Mouse (Mus musculus) small intestine, adult 2 months (tissue): ENCODE measurements at regions not wholly inside any gene's neighbourhood (a gene's known extent, or its start where the extent isn't known, plus 50 kb on each side); places are given as distances from the start of the nearest gene placed in this dataset.

Experiments
- H3K27ac ChIP-seq: fragments of 200-500 bp; 2 replicates; pipeline ENCODE4 v1.5.1; 2012; ENCODE audit warnings: low read depth, low read length, control low read depth, inconsistent platforms; ENCODE audit not compliant: insufficient read depth
- H3K27me3 ChIP-seq: fragments of 200-500 bp; 2 replicates; pipeline ENCODE4 v1.6.1; 2012; ENCODE audit warnings: mild to moderate bottlenecking, moderate library complexity, low read length, inconsistent platforms; ENCODE audit not compliant: control insufficient read depth, insufficient read depth
- H3K36me3 ChIP-seq: fragments of 200-500 bp; 2 replicates; pipeline ENCODE4 v1.6.1; 2012; ENCODE audit warnings: mild to moderate bottlenecking, low read length, control low read depth, inconsistent platforms; ENCODE audit not compliant: control insufficient read depth, insufficient read depth
- H3K4me1 ChIP-seq: fragments of 200-500 bp; 2 replicates; pipeline ENCODE4 v1.6.1; 2012; ENCODE audit warnings: low read length, inconsistent platforms, mixed read lengths; ENCODE audit not compliant: control insufficient read depth, insufficient read depth, insufficient read length
- H3K4me3 ChIP-seq: fragments of 200-500 bp; 2 replicates; pipeline ENCODE4 v1.5.1; 2012; ENCODE audit warnings: low read depth, mild to moderate bottlenecking, control low read depth, inconsistent platforms, low read length, moderate library complexity
- CTCF ChIP-seq: fragments of 200-500 bp; IDR thresholded peaks from 2 replicates; pipeline ENCODE4 v1.5.1; 2012; ENCODE audit warnings: low read depth, mild to moderate bottlenecking, control low read depth, inconsistent platforms, low read length, moderate library complexity, mixed read lengths; ENCODE audit not compliant: insufficient replicate concordance, insufficient read length; ENCODE audit errors: extremely low read depth
- POLR2A ChIP-seq: fragments of 200-500 bp; IDR thresholded peaks from 2 replicates; pipeline ENCODE4 v1.6.1; 2012; ENCODE audit warnings: low read depth, mild to moderate bottlenecking, control low read depth, inconsistent platforms, low read length, moderate library complexity
- WGBS: fragments of 180-500 bp; shearing (Covaris S2); methylation state at CpG from one replicate; pipeline ENCODE4 v1.1.7; 2018; 5-methylcytosine and 5-hydroxymethylcytosine counted together

DNA sequence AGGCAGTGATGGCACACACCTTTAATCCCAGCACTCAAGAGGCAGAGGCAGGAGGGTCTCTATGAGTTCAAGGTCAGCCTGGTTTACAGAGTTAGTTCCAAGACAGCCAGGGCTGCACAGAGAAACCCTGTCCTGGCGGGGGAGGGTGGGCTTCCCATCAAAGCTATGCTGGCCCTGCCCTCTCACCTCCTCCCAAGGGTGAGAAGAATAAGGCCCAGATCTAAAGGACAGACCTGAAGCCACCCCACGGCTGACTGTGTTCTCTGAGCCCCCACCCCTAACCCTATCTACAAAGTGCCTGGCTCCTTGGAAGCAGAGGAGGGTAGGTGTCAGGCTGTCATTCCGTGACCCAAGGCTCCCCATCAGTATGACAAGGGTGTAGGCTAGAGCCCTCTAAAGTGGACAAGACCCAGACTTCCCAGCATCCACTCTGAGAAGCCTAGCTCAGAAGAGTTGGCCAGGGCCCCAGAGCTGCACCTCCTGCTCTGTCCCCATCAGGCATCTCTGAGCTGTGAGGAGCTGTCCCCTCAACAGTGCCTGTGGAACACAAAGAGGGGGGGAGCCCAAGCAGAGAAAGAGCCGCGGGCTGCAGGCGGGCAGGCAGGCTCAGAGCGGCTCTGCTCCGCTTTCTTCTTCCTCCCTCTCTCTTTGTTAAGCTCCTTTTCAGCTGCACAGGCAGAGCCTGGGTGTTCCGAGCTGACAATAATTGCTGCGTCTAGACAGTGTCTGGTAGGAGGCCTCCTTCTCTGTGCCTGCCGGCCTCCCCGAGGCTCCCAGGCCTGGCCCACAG is 81.8 kb downstream of the 1700001O22Rik start:
- Histone ChIP-seq H3K4me1 (peaks cover 44% of the 10 kb centered on the region), H3K36me3 (no peaks in the 10 kb centered on the region), H3K4me3 (no peak overlapping the region), H3K27me3 (no peaks in the 10 kb centered on the region), H3K27ac (peak overlapping the region; percentile 25; the same call in 1 of the 2 replicates)
- 75% methylated on average over 12 of the region's 12 CpGs for WGBS
- TF ChIP-seq CTCF: no peak

- Histone ChIP-seq H3K36me3 (no peaks in the 10 kb centered on the region), H3K27me3 (no peaks in the 10 kb centered on the region), H3K27ac (no peak overlapping the region), H3K4me1 (peaks cover 48% of the 10 kb centered on the region), H3K4me3 (no peak overlapping the region)
- TF ChIP-seq POLR2A: no peak
- TF ChIP-seq CTCF: no peak
- WGBS: 75% methylated on average over 5 of the region's 5 CpGs
Observed at GRCm38 (mm10) chr2:30721048-30721461, 82.4 kb downstream of the 1700001O22Rik start.

- Histone ChIP-seq H3K4me1 (peaks cover 41% of the 10 kb centered on the region), H3K27me3 (no peaks in the 10 kb centered on the region), H3K36me3 (no peaks in the 10 kb centered on the region), H3K4me3 (no peak overlapping the region), H3K27ac (peak overlapping the region; percentile 60)
- TF ChIP-seq CTCF (no peak), POLR2A (no peak)
- 80% methylated on average over 5 of the region's 5 CpGs for WGBS
Observed at GRCm38 (mm10) chr2:30720291-30720690, 83.2 kb downstream of the 1700001O22Rik start.

DNA sequence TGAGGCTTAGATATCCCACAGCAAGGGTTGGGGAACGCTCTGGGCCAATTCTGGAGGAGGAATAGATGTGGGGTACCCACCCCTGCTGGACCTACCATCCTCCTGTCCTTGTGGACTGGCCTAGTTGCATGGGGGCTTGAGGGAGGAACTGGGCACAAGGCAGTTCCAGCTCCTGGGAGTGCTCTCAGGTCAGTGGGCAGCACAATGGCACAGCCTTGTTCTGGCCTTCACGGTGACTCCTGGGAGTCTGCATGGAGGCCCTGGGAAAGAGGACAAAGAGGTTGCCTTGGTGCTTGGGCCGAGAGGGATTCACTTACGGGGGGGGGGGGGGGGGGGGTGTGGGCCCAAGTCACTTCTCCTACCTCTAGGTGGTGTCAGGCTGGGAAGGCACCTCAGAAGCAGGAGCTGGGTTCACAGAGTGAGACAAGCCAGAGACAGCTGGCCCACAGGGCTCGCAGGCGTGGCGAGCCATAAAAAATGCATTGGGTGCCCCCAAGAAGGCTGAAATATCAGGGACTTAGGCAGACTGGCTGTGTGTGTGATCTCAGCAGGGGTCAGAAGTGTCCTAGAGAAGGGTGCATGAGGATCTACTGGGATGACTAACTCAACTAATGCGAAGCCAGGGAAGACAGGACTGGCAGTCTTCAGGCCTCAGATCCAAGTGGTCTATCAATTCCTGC is 83.7 kb downstream of the 1700001O22Rik start:
- TF ChIP-seq POLR2A (no peak), CTCF (no peak)
- WGBS: 28% methylated on average over 8 of the region's 8 CpGs
- Histone ChIP-seq H3K27me3 (no peaks in the 10 kb centered on the region), H3K36me3 (no peaks in the 10 kb centered on the region), H3K4me1 (peaks cover 36% of the 10 kb centered on the region), H3K4me3 (peak overlapping the region; percentile 45), H3K27ac (peak overlapping the region; percentile 93)

DNA sequence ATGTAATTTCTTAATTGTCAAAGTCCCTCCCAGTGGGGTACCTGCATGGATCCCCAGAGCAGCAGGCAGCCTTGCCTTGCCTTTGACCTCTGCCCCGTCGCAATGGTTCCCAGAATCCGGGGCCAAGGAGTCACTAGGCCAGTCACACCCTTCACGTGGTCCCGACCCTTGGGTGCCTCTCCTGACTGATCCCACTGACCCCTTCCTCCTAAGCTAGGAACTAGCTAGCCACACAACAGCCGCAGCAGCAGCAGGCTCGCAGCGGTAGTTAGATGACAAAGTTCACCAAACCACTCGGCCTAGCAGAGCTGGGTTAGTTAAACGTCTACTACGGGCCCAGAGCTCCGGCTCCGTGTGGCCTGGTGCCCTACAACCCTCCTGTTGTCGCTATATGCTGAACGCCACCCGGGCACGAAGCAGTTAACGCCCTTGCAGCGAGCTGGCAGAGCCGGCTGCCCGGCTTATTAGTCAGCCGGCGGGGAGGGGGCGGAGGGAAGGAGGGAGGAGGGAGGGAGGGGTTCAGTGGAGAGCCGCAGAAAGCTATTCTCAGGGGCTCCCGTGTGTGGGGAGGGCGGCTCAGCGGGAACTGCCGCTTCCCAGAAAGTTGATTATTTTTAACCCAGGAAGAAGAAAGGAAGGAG is 84.6 kb downstream of the 1700001O22Rik start:
- peaks cover 33% of the 10 kb centered on the region for H3K4me1 ChIP-seq
- peak overlapping the region; percentile 85 for H3K27ac ChIP-seq
- WGBS: under 1% methylated on average over 29 of the region's 29 CpGs
- peak overlapping the region; percentile 45 for H3K4me3 ChIP-seq
- TF ChIP-seq CTCF (no peak), POLR2A (peak; percentile 62)
- H3K27me3 ChIP-seq: no peaks in the 10 kb centered on the region
- H3K36me3 ChIP-seq: no peaks in the 10 kb centered on the region

DNA sequence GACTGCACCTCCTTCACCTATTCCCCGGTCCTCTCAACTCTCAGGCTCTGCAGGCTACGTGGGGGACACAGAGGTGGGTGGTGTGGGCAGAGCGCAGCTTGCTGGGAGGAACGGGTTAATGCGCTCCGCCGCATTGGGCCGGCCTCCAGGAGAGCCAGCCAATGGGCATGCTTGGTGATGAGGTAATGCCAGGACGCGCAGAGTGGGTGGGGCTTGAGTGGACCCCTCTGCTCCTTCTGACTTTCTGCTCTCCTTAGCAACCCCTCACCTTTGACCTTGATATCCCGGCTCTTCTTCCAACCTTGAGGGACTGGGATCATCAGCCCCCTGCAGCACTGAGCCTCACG is 85.2 kb downstream of the 1700001O22Rik start:
- no peaks in the 10 kb centered on the region for H3K36me3 ChIP-seq
- H3K4me1 ChIP-seq: peaks cover 36% of the 10 kb centered on the region
- WGBS: under 1% methylated on average over 12 of the region's 12 CpGs
- H3K27ac ChIP-seq: peak overlapping the region; percentile 85
- TF ChIP-seq POLR2A: no peak
- no peak for TF ChIP-seq CTCF
- no peaks in the 10 kb centered on the region for H3K27me3 ChIP-seq
- H3K4me3 ChIP-seq: peak overlapping the region; percentile 41

DNA sequence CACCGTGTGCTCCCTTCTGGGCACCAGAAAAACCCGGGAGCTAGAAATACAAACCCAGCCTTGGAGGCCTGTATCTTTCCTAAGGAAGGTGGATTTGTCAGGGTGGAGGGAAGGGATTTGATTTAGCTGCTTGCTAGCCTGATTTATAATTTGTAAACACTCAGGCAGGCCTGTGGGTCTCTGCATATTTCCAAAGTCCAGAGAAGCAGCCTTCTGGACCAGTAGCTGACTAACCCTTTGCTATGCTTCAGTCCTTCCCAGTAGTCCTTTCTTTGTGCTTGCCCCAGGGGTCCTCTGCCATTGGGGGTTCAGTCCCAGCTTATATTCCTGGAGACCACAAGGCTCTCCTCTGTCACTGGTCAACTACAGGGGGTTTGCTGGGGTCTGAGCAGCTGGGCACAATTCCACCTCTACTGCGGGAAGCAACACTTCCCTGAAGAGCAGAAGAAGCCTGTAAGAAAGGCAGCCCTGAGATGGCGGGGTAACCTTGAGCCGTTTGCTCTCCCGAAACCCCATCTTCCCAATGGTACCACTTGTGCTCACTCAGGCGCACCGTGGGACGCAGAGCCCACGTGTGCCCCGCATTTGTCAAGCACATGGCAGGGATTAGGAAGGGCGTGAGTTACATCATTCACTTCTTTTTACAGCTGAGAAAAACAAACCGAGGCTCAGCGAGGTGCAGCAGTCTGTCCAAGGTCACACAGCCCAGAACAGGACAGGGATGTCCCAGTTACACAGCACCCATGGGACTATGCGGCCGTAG is 85.7 kb downstream of the 1700001O22Rik start:
- Histone ChIP-seq H3K27ac (peak overlapping the region; percentile 85), H3K4me1 (peaks cover 36% of the 10 kb centered on the region), H3K27me3 (no peaks in the 10 kb centered on the region), H3K36me3 (no peaks in the 10 kb centered on the region), H3K4me3 (peak overlapping the region; percentile 41)
- TF ChIP-seq CTCF (no peak), POLR2A (no peak)
- WGBS: 17% methylated on average over 16 of the region's 16 CpGs
